Comparison of ENCODE assay signal across 18 mouse cellular contexts in genomic region chr10:39947195-39947594, GRCm38 (mm10). TPM values are rescaled to one million over a fixed set of nuclear protein-coding genes. Genes with fewer than 3 reads are reported as not detected.
"Had no signal": no experiment of that assay in that cellular context is flagged by ENCODE, and none has a peak within 500 bp of the region (broad histone marks: within the 10 kb centered on the region; RNA-seq: fewer than 3 reads in every experiment).

No protein-coding gene starts in this region.

RNA-seq across cellular contexts. Expression of gene Mfsd4b3, which starts 12.8 kb away (rescaled TPM):
- polyA plus RNA-seq: hindbrain, postnatal 0 days; inflammation-experienced regulatory T-cells, adult 6 months had no signal

RNA-seq across cellular contexts. Expression of gene Mfsd4b2, which starts 20.5 kb away (rescaled TPM):
- polyA plus RNA-seq: heart, embryonic 13.5 days; heart, embryonic 14.5 days; heart, embryonic 15.5 days; heart, postnatal 0 days; hindbrain, embryonic 10.5 days; hindbrain, embryonic 11.5 days; hindbrain, embryonic 12.5 days; hindbrain, embryonic 13.5 days; hindbrain, embryonic 14.5 days; hindbrain, embryonic 15.5 days; hindbrain, postnatal 0 days; inflammation-experienced regulatory T-cells, adult 6 months; kidney, embryonic 14.5 days; kidney, embryonic 15.5 days; kidney, embryonic 16.5 days; kidney, postnatal 0 days had no signal

RNA-seq across cellular contexts. Expression of gene Mfsd4b5, which starts 39.3 kb away (rescaled TPM):
- polyA plus RNA-seq: heart, embryonic 13.5 days; heart, embryonic 14.5 days; heart, embryonic 15.5 days; hindbrain, embryonic 10.5 days; hindbrain, embryonic 16.5 days; intestine, embryonic 14.5 days had no signal
